Mouse (Mus musculus) heart, postnatal 0 days (tissue): ENCODE data around the gene Adamtsl4. TPM values are rescaled to one million over a fixed set of nuclear protein-coding genes. Genes with fewer than 3 reads are reported as not detected.

Experiments used
- ATAC-seq: fragments of 200-750 bp; cut with Nextera tagmentation; 2 replicates; pipeline ENCODE4 v1.8.0; 2017; ENCODE audit warnings: low read depth, moderate number of reproducible peaks, moderate library complexity; ENCODE audit not compliant: insufficient read depth
- DNase-seq: peaks from one replicate; pipeline ENCODE4 v3.0.0-alpha.2; 2016; ENCODE audit warnings: low spot score
- H3K27ac ChIP-seq: fragments of 300-500 bp; sonication (generic); 2 replicates; pipeline ENCODE4 v1.5.1; 2014; ENCODE audit warnings: low read depth, mild to moderate bottlenecking
- H3K27me3 ChIP-seq: fragments of 300-500 bp; sonication (generic); 2 replicates; pipeline ENCODE4 v1.6.1; 2014; ENCODE audit warnings: low read length, mixed read lengths; ENCODE audit not compliant: control insufficient read depth, insufficient read depth
- H3K36me3 ChIP-seq: fragments of 300-500 bp; sonication (generic); replicated peaks from 2 replicates; pipeline ENCODE4 v1.6.1; 2014; ENCODE audit warnings: low read length, mixed read lengths; ENCODE audit not compliant: control insufficient read depth, insufficient read depth
- H3K4me1 ChIP-seq: fragments of 300-500 bp; sonication (generic); 2 replicates; pipeline ENCODE4 v1.6.1; 2014; ENCODE audit warnings: antibody characterized with exemption; ENCODE audit not compliant: control insufficient read depth, insufficient read depth
- H3K4me2 ChIP-seq: fragments of 300-500 bp; sonication (generic); 2 replicates; pipeline ENCODE4 v1.6.1; 2014; ENCODE audit warnings: low read depth, mild to moderate bottlenecking, low read length, moderate library complexity
- H3K4me3 ChIP-seq: fragments of 300-500 bp; sonication (generic); 2 replicates; pipeline ENCODE4 v1.5.1; 2014; ENCODE audit warnings: low read depth, low read length
- H3K9ac ChIP-seq: fragments of 300-500 bp; sonication (generic); replicated peaks from 2 replicates; pipeline ENCODE4 v1.6.1; 2014; ENCODE audit warnings: low read depth, low read length, mixed read lengths
- H3K9me3 ChIP-seq: fragments of 300-500 bp; sonication (generic); replicated peaks from 2 replicates; pipeline ENCODE4 v1.6.1; 2016; ENCODE audit warnings: low read length; ENCODE audit not compliant: control insufficient read depth
- CTCF ChIP-seq: IDR thresholded peaks from 2 replicates; pipeline ENCODE4 v1.5.1; 2016; ENCODE audit warnings: antibody characterized with exemption, control low read depth, low read depth
- EP300 ChIP-seq: IDR thresholded peaks from 2 replicates; pipeline ENCODE4 v1.6.1; 2016; ENCODE audit warnings: antibody characterized with exemption, low read depth
- WGBS: fragments of 180-500 bp; shearing (Covaris S2); extraction: QIAGEN DNeasy Blood & Tissue Kit; methylation state at CpG from one replicate; pipeline ENCODE4 v1.1.7; 2014; 5-methylcytosine and 5-hydroxymethylcytosine counted together
- polyA plus RNA-seq: library from polyadenylated mRNA; unstranded; fragments of >200 nt; fragmentation: Nextera tagmentation; extraction: Ambion mirVana; gene quantifications from 2 replicates; pipeline ENCODE4 v1.2.1, GENCODE M21; 2015
- total RNA-seq: library from RNA; depleted of rRNA; stranded (reverse); fragments of >200 nt; gene quantifications from 2 replicates; pipeline ENCODE4 v1.2.3, GENCODE M21; 2014; ENCODE audit warnings: low replicate concordance

The Adamtsl4 gene
- total and polyA plus RNA-seq, 2 experiments from 2014 or later: 7.5 to 20.2 TPM

DNA sequence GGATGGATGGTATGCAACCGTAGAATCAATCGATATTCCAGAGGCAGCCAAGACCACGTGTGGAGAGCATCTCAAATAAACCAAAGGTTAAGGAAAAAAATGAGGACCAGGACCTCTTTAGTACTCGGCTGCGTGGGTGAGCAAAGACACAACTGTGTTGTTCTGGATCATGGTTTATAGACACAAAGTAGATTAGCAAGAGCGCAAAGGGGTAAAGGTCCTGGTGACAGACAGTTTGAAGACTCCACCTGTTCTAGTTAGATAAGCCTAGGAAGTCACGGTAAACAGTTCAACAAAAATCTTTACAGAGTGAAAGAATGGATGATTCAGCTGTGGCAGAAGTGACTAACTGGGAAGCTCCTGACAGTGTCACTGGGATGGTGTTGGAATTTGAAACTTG lies 44.6 kb downstream of the Adamtsl4 start:
- DNase-seq (no peak), ATAC-seq (no peak)
- Histone ChIP-seq H3K4me2 (no peak overlapping the region), H3K4me1 (peaks cover 3% of the 10 kb centered on the region; the same call in 1 of the 2 replicates), H3K9me3 (no peaks in the 10 kb centered on the region), H3K4me3 (no peak overlapping the region), H3K9ac (no peak overlapping the region), H3K27me3 (no peaks in the 10 kb centered on the region), H3K36me3 (no peaks in the 10 kb centered on the region), H3K27ac (no peak overlapping the region)
- TF ChIP-seq CTCF (no peak), EP300 (no peak)
- 73% methylated on average over 7 of the region's 7 CpGs for WGBS

DNA sequence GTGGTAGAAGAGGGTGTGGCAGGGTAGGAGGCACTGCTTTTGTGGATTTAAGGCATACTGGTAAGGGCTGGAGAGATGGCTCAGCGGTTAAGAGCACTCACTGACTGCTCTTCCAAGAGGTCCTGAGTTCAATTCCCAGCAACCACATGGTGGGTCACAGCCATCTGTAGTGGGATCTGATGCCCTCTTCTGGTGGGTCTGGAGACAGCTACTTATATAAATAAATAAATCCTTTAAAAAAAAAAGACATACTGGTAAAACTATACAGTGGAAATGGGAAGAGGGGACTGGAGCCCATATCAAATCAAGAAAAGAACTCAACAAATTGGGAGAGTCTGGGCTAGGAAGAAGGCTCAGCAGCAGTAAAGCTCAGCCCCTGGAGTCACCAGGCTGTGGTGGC lies 48.0 kb downstream of the Adamtsl4 start:
- no peak for ATAC-seq
- whole genome bisulfite sequencing: 100% methylated on average over 1 of the region's 1 CpGs

DNA sequence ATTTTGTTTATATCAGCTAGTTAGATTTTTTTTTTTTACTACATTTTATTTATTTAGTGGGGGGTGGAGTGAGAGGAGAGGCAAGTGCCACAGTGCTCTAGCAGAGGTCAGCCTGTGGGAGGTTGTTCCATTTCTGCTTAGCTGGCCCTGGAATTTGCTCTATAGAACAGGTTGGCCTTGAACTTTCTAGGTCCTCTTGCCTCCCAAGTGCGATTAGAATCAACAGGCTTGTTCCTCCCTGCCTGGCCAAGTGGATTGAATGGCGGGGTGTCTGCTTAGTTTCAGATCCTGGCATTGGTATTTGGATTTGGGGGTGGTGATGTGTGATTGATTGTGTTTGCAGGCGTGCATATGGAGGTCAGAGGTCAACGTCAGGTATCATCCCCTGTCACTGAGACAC lies 51.6 kb downstream of the Adamtsl4 start:
- no peaks in the 10 kb centered on the region for H3K9me3 ChIP-seq
- H3K27ac ChIP-seq: no peak overlapping the region
- TF ChIP-seq CTCF (no peak), EP300 (no peak)
- WGBS: 55% methylated on average over 4 of the region's 4 CpGs
- no peak overlapping the region for H3K4me3 ChIP-seq
- no peak overlapping the region for H3K4me2 ChIP-seq
- ATAC-seq: no peak
- no peak overlapping the region for H3K9ac ChIP-seq
- no peak for DNase-seq
- H3K4me1 ChIP-seq: no peaks in the 10 kb centered on the region
- no peaks in the 10 kb centered on the region for H3K27me3 ChIP-seq
- H3K36me3 ChIP-seq: peaks cover 49% of the 10 kb centered on the region

More for the DNA sequence above, 48.0 kb downstream of the Adamtsl4 start:
- no peaks in the 10 kb centered on the region for H3K27me3 ChIP-seq
- peaks cover 21% of the 10 kb centered on the region for H3K36me3 ChIP-seq
- TF ChIP-seq CTCF (peak; percentile 16; the same call in 1 of the 2 replicates), EP300 (no peak)
- no peak for DNase-seq
- no peak overlapping the region for H3K9ac ChIP-seq
- no peaks in the 10 kb centered on the region for H3K4me1 ChIP-seq
- H3K27ac ChIP-seq: no peak overlapping the region
- no peak overlapping the region for H3K4me3 ChIP-seq
- no peak overlapping the region for H3K4me2 ChIP-seq
- no peaks in the 10 kb centered on the region for H3K9me3 ChIP-seq

DNA sequence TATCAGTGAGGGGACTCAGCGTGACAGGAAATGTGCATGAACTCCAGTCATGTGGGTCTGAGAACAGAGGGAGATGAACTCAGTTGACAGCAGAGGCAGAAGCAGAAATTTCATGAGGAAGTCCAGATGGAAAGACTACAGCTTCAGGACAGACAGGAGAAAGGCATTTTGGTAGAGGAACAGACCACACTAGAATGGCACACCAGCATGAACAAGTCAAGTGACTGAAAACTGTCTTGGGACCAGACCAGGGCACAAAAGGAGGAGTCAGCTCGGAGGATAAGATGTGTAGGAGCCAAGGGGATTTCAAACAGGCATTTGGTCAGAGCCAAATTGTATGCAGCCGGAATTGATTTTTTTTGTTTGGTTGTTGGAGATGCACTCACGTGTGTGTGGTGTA lies 52.1 kb downstream of the Adamtsl4 start:
- Histone ChIP-seq H3K9me3 (no peaks in the 10 kb centered on the region), H3K27me3 (no peaks in the 10 kb centered on the region), H3K4me3 (no peak overlapping the region), H3K4me1 (no peaks in the 10 kb centered on the region), H3K27ac (no peak overlapping the region), H3K4me2 (no peak overlapping the region), H3K36me3 (peaks cover 53% of the 10 kb centered on the region), H3K9ac (no peak overlapping the region)
- no peak for ATAC-seq
- no peak for TF ChIP-seq EP300
- TF ChIP-seq CTCF: no peak
- WGBS: 57% methylated on average over 4 of the region's 4 CpGs
- no peak for DNase-seq

DNA sequence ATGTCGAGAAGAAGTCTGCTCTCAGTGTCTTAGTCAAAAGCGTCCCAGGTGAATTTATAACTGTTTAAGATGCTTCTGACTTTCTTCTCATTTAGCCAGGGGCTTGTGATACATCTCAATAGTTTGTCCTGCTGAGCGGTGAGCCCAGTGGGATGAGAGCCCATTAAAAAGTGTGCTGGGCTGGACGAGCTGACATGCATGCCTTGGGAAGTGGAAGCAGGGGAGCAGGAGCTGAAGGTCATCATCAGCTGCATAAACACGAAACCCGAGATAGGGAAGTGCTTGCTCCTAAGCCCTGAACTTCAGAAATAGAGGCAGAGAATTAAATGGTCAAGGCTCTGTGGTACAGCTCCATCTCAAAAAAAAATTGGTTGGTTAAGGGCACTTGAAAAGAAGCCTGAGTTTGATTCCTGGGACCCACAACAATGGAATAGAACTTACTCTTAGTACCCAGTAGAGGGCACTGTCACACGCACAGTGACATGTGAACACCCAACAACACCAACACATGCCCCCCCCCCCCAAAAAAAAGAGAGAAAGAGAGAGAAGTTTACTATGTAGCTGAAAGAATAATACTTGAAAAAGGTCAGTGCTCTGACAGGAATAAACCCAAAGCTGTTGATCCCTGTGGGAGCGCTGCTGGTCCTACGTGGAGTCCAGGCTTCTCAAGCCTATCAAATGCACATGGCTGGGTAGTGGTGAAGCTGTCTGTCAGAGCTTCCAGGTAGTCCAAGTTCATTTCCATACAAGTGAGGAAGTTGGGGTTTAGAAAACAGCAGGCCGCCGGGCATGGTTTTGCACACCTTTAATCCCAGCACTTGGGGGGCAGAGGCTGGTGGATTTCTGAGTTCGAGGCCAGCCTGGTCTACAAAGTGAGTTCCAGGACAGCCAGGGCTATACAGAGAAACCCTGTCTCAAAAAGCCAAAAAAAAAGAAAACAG lies 54.8 kb downstream of the Adamtsl4 start:
- H3K4me3 ChIP-seq: no peak overlapping the region
- 0 out of 2 replicates have a peak overlapping the region, but pooled peaks have one; percentile 11 for H3K9ac ChIP-seq
- TF ChIP-seq CTCF: peak; percentile 68
- 0 out of 2 replicates have a peak, but pooled peaks have one; percentile 26 for TF ChIP-seq EP300
- H3K27ac ChIP-seq: peak overlapping the region; percentile 45
- H3K4me1 ChIP-seq: no peaks in the 10 kb centered on the region
- H3K36me3 ChIP-seq: peaks cover 79% of the 10 kb centered on the region
- H3K27me3 ChIP-seq: no peaks in the 10 kb centered on the region
- WGBS: 58% methylated on average over 12 of the region's 12 CpGs
- ATAC-seq (peak; percentile 62; the same call in 1 of the 2 replicates), DNase-seq (peak; percentile 53)
- H3K9me3 ChIP-seq: no peaks in the 10 kb centered on the region
- H3K4me2 ChIP-seq: no peak overlapping the region
